Mouse (Mus musculus): ENCODE measurements around the gene Foxd4.
"Not testable (repeated sequence)": the region's sequence is repeated elsewhere in the genome, so short reads cannot be mapped to it uniquely, and the experiment has no call there.

Foxd4 gene

DNA sequence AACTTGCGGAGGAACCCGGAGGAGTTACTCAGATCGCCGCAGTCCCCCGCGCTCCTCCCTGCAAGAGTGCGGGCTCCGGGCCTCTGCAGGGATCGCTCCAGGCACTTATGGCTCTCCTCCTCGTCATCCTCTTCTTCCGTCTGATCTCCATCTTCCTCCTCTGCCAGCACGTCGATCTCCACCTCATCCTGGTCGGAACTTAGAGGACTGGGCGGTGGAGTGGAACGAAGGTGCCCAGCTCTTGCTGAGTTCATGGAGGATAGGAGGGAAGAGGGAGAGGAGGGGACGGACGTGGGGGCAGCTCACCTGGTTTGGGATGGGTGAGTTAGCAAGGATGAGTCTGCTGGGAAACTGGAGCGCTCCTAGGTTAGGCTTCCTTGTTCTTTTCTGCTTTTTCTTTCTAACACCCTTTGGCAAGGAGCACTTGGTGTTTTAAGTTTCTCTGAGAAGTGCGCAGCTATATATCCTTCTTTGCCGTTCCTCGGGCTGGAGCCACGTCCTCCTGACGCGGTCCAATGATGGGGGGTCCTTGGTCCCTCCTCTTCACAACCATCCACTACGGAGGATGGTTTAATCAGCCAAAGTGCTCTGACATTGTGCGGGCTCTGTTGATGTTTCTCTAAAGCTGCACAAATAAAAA, at the start of gene Foxd4:
TSS of gene Foxd4 (minus strand) at position 617 of the 640 bp plus-strand sequence.
- no peak for DNase-seq

DNA sequence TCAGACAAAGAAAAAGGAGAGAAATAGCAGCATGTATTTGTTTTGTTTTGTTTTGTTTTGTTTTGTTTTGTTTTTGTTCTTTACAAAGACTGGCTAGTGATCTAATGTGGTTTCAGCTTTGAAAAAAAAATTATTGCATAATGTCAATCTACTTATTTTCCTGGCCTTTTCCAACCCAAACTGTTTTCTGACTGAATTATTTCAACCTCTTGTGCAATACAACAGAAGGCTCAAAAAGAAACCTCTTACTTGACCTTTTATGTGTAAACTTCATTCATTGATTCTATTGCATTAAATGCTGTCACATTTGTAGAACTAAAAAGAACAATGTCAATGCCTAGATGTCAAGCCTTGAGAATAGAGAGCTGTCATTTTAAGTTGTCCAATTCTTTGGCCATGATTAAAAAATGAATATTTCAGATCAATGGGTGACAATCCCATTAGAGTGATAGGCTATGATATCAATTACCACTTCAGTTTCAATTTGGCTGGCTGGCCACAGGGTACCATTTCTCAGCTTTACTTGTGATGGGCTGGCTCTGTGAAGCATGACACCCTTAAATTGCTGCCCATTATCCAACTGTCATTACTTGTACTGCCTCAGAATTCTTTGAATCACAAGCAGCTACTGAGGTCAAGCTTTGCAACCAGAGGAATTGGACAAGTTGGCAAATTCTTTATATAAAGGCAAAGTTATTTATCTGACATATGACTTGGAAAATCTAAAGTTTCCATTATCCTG, 44.7 kb upstream of the Foxd4 start:
- no peak for DNase-seq

DNA sequence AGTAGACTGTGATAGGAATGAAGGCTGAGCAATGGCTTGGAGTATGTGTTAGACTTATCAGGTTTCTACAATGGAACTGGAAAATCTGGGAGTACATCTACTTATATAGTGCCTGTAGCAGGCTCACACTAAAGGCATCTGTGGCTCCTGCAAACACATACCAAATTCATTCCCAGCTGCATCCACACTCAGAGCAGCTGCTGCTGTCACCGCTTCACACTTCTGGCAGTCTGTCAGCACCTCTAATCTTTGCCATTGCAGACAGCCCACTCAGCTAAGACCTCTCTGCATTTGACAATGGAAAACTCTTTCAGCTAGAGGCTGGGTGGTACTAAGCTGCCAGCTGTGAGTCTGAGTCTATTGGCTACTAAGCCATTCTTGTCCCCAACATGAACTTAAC, 36.1 kb upstream of the Foxd4 start:
- no peak for DNase-seq

GRCm38 (mm10) chr19:24929041-24929440, 28.0 kb upstream of the Foxd4 start:
- no peak for DNase-seq

DNA sequence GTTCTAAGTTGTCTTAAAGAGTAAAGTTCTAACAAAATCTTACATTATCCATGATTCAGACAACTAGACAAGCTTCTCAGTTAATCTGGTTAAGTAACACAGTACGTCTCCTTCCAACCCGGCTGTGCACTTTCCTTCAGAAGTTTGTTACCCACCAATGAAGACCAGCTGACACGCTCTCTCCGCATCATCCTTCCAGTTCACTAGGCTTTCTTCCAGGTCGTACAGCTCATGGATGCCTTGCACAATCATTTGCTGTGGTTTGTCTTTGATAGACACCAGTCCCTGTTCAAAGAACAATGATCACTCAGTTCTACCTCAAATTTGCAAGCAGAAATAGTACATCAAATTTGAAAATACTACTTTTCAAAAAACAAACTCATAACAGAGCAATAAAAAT, 19.9 kb upstream of the Foxd4 start:
- DNase-seq = no peak

- DNase-seq = no peak
Measured at GRCm38 (mm10) chr19:24908385-24909155, 7.6 kb upstream of the Foxd4 start.

- DNase-seq = no peak
Measured at GRCm38 (mm10) chr19:24907655-24908054, 6.7 kb upstream of the Foxd4 start.

DNA sequence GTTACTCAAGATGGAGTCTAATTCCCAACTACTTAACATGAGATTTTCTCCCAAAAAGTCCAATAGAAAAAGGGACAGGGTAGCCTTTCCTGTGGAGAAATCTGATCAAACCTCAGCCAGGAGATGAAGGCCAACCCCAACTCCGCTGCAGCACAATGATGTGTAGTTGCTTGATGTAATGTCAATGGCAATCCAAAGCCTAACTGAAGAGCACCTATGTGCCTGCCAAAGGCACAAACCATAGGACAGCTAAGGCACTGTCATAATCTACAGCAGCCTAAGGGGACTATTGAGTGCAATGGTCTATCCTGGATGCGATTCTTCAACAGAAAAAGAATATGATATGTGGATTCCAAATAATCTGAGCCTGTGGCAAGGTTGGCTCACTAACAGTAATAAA, 1.8 kb upstream of the Foxd4 start:
- no peak for DNase-seq

GRCm38 (mm10) chr19:24902256-24902655, 1.3 kb upstream of the Foxd4 start:
- no peak for DNase-seq

GRCm38 (mm10) chr19:24901666-24902065, 669 bp upstream of the Foxd4 start:
- no peak for DNase-seq

GRCm38 (mm10) chr19:24899578-24900544, 1.1 kb downstream of the Foxd4 start:
- DNase-seq = peak; percentile 6

DNA sequence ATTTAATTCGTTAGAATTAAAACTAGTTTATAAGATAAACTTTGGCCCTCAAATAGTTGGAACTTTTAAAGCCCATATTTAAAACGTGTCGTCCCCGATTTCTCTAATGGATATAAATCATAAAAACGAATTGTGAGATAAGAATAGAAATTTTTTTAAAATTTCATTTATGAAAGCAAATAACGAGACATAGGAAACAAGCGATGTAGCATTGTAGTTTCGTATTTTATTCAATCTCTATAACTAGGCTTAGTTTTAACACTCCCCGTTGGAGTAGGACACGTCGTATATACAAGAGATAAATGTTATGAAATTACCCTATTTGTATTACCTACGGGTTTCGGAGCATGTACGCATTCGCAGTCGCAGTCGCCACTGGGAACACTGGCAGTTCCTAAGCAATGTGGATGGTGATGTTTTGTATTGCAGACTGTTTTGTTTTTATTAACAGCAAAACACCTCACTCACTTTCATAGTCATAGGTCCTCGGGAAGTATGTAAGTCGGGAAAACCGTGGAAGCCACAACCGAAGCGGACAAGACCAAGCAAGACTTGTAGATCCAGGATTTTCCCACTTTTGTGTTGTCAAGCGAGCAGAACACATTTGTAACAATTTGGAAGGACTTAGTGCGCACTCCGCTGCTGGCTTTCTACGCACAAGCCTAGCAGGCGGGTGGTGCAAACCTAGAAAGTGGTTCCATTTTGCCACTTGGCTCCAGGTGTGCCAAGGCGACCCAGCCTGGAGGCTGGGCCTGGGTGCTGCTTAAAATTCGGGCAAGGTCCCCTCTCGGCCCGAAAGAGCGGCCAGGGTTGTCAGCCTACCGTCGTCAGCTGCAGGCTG, 2.0 kb downstream of the Foxd4 start:
- peak; percentile 3 for DNase-seq

DNA sequence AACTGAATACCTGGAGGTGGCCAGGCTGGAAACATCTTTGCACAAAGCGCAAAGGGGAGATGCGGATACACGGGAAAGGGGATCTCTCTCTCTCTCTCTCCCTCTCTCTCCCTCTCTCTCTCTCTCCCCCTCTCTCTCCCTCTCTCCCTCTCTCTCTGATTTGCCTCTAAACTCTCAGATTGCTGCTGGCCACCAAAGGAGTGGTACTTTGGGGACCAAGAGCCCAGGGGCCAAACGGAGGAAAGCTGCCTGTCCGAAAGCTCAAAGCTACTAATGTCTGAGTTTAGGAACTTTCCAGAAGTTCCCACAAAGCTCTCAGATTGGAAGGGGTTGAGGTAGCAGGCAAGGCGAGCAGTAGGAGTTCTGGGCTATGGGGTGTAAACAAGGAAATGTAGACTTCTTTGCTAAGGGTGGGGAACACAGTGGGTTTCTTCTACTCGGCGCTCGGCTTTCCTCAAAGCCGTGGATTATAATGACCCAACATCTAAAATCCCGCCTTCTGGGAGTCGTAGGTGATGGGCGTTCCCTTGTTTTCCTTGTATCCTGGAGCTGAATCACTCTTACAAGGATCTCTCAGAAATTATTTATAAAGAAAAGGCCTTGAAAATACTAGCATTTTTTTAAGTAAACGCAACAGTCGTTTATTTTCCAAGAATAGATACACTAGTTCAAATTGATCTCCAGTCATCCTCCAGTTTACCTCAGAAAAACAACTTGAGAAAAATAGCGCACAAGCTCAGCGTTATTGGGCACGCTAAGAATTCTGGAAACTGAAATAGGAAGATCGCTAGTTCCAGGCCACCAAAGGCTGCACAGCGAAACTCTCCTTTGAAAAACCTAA, 2.9 kb downstream of the Foxd4 start:
- no peak for DNase-seq

- peak; percentile 9 for DNase-seq
Measured at GRCm38 (mm10) chr19:24897006-24897895, 3.7 kb downstream of the Foxd4 start.

DNA sequence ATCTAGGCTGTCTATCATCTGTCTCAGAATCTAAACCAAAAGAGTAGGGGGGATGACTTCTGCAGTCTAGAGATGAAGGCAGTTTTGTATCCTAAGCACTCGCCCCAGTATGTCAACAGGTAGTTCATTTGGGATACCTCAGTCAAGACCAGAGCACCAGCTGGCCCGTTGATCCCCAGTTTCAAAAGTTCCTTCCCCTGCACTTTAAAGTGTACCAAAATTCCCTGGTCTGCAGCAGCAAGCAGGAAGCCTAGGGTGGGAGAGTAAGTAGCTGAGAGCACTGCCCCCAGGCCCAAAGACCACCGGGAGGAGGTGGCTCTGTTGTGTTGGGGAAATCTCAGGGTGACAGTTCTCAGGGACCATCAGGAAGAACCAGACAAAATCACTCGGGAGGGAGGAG, 4.5 kb downstream of the Foxd4 start:
- DNase-seq = no peak

DNA sequence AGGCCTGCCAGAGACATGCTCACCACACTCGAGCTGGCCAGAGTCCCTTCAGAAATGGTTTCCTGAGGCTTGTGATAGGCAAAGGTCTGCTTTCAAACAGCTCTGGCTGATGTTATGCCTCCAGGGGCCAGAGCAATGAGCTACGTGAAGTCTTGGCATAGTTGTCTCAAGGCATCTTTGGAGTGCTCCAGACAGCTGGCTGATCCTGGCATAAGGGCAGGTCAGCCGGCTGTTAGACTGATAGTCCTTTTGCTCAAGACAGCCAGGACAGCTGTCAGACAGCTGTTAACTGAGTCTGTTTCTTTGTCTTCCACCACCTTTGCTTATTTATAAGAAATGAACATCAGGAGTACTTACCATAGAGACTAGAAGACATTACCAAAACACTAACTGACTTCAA, 14.1 kb downstream of the Foxd4 start:
- no peak for DNase-seq

DNA sequence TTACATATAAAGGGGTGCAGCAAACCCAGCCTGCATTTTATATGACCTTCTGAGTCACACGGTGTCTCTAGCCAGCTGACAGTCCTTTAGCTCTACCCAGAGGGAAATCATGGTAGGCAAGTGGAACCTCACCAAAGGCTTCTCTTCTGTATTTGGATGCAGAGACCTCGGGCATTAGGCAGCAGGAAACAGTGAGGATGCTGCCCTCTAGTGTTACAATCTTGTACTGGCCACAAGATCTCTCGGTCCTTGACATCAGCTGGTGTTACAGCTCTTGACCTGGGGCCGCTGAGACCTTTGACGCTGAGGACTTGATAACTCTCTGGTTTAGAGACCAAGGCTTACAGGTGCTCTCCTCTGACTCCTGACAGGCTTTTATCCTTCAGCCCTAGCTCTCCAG, 15.5 kb downstream of the Foxd4 start:
- peak; percentile 66 for DNase-seq

GRCm38 (mm10) chr19:24881237-24881636, 19.8 kb downstream of the Foxd4 start:
- DNase-seq = no peak

- DNase-seq = not testable (repeated sequence)
Measured at GRCm38 (mm10) chr19:24875129-24875870, 25.7 kb downstream of the Foxd4 start, which contains the start of gene Gm10053. Gm10053 (plus strand) TSS chr19:24875686.
